Mouse (Mus musculus): ENCODE results near the gene Cdc6. TPM values are rescaled to one million over a fixed set of nuclear protein-coding genes. Genes with fewer than 3 reads are reported as not detected.

Cdc6 gene
- 6.8 TPM for polyA plus RNA-seq (2014; fragmentation: Illumina TruSeq; extraction: RNeasy Lipid Tissue Mini Kit (QIAGEN cat#74804))

GRCm38 (mm10) chr11:98907437-98908173 is at the start of gene Cdc6:
Cdc6 (plus strand) TSS chr11:98907801.

GRCm38 (mm10) chr11:98863028-98863750 is 44.4 kb upstream of the Cdc6 start, which contains the start of gene Wipf2:
Wipf2 (plus strand) TSS chr11:98863638.

GRCm38 (mm10) chr11:98927438-98928076 is 20.0 kb downstream of the Cdc6 start, which contains the start of gene Rara:
Rara (plus strand) TSS chr11:98927818.

Other genes starting within 250 kb of the Cdc6 start
- not detected for gene Gsdma, start 243.4 kb upstream of the Cdc6 start, polyA plus RNA-seq (2014; fragmentation: Illumina TruSeq; extraction: RNeasy Lipid Tissue Mini Kit (QIAGEN cat#74804))
- gene Psmd3, start 225.2 kb upstream of the Cdc6 start, polyA plus RNA-seq (2014; fragmentation: Illumina TruSeq; extraction: RNeasy Lipid Tissue Mini Kit (QIAGEN cat#74804)), result 14.8 TPM
- not detected for gene Csf3, start 206.5 kb upstream of the Cdc6 start, polyA plus RNA-seq (2014; fragmentation: Illumina TruSeq; extraction: RNeasy Lipid Tissue Mini Kit (QIAGEN cat#74804))
- 6.5 TPM for gene Med24, start 178.4 kb upstream of the Cdc6 start, polyA plus RNA-seq (2014; fragmentation: Illumina TruSeq; extraction: RNeasy Lipid Tissue Mini Kit (QIAGEN cat#74804))
- gene Thra, start 167.2 kb upstream of the Cdc6 start, polyA plus RNA-seq (2014; fragmentation: Illumina TruSeq; extraction: RNeasy Lipid Tissue Mini Kit (QIAGEN cat#74804)), result 8.4 TPM
- gene Nr1d1, start 132.5 kb upstream of the Cdc6 start, polyA plus RNA-seq (2014; fragmentation: Illumina TruSeq; extraction: RNeasy Lipid Tissue Mini Kit (QIAGEN cat#74804)), result 1.6 TPM
- gene Msl1, start 112.3 kb upstream of the Cdc6 start, polyA plus RNA-seq (2014; fragmentation: Illumina TruSeq; extraction: RNeasy Lipid Tissue Mini Kit (QIAGEN cat#74804)), result 113 TPM
- gene Casc3, start 102.9 kb upstream of the Cdc6 start, polyA plus RNA-seq (2014; fragmentation: Illumina TruSeq; extraction: RNeasy Lipid Tissue Mini Kit (QIAGEN cat#74804)), result 24.9 TPM
- 0.63 TPM for gene Rapgefl1, start 71.0 kb upstream of the Cdc6 start, polyA plus RNA-seq (2014; fragmentation: Illumina TruSeq; extraction: RNeasy Lipid Tissue Mini Kit (QIAGEN cat#74804))
- 12.0 TPM for gene Wipf2, start 44.2 kb upstream of the Cdc6 start, polyA plus RNA-seq (2014; fragmentation: Illumina TruSeq; extraction: RNeasy Lipid Tissue Mini Kit (QIAGEN cat#74804))
- gene Rara, start 20.0 kb downstream of the Cdc6 start, polyA plus RNA-seq (2014; fragmentation: Illumina TruSeq; extraction: RNeasy Lipid Tissue Mini Kit (QIAGEN cat#74804)), result 2.4 TPM
- gene Gjd3, start 75.2 kb downstream of the Cdc6 start, polyA plus RNA-seq (2014; fragmentation: Illumina TruSeq; extraction: RNeasy Lipid Tissue Mini Kit (QIAGEN cat#74804)), result not detected
- gene Top2a, start 116.4 kb downstream of the Cdc6 start, polyA plus RNA-seq (2014; fragmentation: Illumina TruSeq; extraction: RNeasy Lipid Tissue Mini Kit (QIAGEN cat#74804)), result 203 TPM
- gene Igfbp4, start 133.4 kb downstream of the Cdc6 start, polyA plus RNA-seq (2014; fragmentation: Illumina TruSeq; extraction: RNeasy Lipid Tissue Mini Kit (QIAGEN cat#74804)), result 57.2 TPM
- 1.6 TPM for gene Tns4, start 181.5 kb downstream of the Cdc6 start, polyA plus RNA-seq (2014; fragmentation: Illumina TruSeq; extraction: RNeasy Lipid Tissue Mini Kit (QIAGEN cat#74804))
- not detected for gene Ccr7, start 247.3 kb downstream of the Cdc6 start, polyA plus RNA-seq (2014; fragmentation: Illumina TruSeq; extraction: RNeasy Lipid Tissue Mini Kit (QIAGEN cat#74804))

Measured in ovary, adult 10 weeks (tissue).